Mouse (Mus musculus): ENCODE results near the gene Dgki.

The Dgki gene

DNA sequence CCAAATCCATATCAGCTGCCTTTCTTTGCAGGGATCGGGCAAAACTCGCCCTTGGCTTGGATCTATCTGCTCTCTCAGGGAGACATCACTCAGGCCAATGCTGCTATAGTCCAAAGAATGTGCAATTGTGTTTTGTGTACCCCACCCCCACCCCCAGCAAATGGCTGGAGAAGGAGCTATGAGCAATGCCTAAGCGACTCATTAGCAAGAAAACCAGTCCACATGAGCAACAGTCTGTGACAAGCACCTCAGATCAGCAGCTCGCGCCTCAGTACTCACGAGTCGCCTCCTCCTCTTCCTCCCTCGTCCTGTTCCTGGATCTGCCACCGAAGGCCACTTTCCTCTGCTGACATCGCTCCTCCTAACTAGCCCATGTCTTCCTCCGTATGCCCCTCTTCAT lies 55.9 kb downstream of the Dgki start:
- intact Hi-C loops (cut with DNase I): no loop called here

DNA sequence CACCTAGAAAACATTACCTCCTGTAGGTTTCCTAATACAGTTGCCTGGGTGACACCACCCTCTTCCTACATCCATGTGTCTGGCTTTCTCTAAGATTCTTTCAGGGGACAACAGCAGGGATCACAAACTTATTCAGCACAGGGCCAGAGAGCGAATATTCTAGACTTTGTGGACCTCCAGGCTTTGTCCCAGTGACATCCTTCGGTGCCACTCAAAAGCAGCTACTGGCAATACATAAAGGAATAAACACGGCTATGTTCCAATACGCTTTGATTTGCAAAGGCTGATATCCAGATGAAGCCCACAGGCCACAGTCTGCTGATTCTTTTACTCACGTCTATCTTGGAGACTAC lies 57.2 kb downstream of the Dgki start:
- intact Hi-C loops (cut with DNase I): no loop called here

DNA sequence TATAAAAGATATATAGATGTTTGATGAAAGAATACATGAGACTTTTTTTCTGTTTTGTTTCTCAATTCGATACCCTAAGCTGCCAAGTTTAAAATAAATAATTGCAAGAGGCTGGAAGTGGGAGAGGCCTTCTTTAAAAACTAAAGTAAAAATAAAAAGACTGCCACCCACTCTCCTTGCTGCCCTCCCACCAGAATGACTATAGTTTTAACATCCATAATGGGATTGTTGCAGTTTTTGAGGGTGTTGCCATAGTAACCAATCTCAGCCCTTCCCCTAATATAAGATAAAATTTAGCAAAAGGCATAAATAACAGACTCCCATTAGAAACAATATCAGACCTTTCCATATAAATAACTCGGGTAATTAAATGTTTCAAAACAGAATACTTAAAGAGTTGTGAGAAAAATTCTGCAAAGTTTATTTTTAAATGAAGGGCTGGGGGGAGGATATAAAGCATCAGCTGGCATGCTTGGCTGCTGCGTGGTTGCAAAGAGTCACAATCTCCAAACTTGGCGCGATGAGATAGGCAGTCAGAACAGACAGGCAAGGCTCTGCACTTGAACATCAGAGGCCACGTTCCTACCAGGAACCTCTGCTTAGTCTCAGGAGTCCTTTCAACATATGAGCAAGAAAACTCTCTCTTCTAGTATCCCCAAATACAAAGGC lies 57.8 kb downstream of the Dgki start:
- intact Hi-C loops (cut with DNase I): no loop called here

DNA sequence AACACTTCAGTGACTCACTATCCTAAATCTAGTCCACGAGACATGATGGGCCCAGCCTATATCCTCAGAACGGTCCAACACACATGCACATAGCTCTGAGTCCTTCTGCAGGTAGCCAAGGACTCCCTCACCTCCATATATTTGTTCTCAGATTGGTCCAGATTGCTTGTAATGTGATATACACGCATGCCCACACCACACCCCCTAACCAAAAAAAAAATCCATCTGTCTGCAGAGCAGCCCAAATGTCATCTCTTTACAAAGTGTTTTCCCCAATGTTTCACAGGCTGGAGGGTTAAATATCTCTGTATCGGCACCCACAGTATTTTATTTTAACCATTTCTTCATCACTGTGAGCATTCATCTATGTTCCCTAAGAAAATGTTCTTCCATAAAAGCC lies 58.5 kb downstream of the Dgki start:
- intact Hi-C loops (cut with DNase I): no loop called here

DNA sequence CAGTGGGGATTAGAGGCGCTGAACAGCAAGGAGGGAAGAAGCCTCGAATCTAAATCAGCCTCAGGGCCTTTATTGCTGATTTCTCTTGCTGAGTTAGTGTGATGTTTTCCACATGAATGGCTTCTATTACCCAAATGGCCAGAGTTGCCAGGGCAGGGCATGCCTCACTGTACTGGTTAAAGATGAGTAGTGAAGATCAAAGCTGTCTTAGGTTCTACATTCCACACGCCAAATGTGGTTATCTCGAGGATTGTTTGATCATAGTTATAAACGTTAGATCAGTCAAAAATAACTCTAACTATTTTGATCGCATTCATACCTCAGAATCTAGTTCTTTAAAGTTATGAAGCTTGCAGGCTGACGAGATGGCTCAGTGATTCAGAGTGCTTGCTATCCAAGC lies 59.8 kb downstream of the Dgki start:
- intact Hi-C loops (cut with DNase I): no loop called here

DNA sequence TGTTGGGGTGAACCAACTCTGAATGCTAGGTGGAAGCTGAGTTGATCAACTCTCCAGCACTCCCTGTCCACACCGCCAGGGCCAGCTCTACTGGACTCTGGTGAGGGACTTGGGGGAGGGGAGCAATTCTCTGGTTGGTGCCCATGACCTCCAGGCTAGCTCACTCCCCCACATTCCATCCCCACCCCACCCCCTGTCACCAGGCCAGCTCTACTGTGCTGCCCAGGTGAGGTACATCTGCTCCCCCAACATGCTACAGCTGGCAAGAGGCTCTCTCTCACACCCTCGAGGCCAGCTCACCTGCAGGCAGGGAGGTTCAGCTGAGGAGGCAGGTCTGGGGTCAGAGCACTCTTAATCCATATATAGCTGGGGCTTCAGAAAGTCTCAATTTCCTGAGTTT lies 63.1 kb downstream of the Dgki start:
- intact Hi-C loops (cut with DNase I): no loop called here

DNA sequence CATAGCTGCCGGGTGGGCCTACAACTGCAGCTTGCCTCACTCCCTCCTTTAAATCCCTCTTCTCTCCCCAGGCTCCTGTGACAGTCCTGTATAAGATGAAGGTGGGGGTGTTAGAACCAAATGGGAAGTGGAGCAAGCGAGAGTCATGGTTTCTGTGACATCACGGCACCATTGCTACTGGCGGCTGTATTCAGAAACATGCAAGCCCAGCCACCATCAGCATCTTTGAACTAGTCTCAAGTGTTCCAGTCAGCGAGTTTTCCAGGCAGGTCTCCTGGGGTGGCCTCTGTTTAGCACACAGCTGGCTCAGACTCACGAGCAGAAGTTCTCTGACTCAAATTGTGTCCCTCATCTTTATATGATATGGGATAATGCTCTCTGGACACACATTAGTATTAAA lies 68.8 kb downstream of the Dgki start:
- intact Hi-C loops (cut with DNase I): no loop called here

DNA sequence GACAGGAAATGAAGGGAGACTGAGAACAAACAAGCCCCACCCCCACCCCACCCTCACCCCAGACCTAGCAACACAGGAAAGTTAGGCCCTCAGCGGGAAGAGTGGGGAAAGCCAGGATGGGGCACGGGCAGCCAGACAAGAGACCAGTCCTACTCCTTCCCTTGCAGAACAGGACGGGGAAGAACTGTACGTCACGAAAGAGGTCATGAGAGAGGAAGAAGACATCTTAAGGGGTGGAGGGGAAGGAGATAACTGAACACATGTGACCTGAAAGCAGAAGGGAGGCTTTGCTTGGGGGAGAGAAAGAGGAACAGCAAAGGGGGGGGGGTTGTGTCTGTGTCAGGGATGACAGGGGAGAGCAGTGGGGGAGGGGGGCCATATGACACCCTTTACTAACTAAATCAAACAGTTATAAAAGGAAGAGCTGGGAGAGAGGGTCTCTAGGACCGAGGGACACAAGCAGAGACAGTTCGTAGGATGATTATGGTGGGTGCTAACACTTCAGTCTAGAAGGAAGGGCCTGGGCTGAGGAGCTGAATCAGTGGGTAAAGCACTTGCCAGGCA lies 77.0 kb downstream of the Dgki start:
- intact Hi-C loops (cut with DNase I): no loop called here

DNA sequence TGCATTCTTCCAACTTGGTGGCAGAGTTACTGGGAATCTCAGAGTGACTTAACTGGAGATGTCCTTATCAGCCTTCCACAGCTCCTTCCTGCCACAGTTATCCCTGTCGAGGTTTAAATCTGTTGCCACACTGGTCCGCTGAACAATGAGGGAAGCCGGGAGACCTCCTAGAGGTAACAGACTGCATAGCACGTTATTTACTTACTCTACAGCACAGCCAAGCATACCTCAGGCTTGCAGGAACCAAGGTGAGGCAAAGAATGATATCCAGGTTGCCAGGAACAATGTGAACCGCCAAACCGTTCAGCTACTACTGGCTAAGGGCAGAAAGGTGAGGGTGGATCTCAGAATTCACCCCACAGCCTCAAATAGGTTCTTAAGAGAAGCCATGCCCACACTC lies 78.0 kb downstream of the Dgki start:
- intact Hi-C loops (cut with DNase I): no loop called here

DNA sequence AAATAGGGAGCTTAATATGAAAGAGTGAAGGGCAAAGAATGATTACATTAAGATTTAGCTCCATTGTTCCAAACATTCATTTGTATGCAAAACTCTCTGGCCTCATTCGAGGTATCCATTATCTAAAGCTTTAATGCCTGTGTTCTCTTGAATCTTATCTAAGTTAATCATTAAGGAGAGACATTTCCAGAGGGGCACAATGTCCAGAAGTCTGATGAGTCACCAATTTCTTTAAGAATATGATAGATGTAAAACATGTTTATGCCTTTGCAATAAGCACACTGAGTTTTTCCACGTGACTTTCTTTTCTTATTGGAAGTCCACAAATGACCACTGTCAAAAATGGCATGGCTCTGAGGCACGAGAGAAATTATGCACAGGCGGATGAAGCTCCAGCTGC lies 80.9 kb downstream of the Dgki start:
- intact Hi-C loops (cut with DNase I): no loop called here

DNA sequence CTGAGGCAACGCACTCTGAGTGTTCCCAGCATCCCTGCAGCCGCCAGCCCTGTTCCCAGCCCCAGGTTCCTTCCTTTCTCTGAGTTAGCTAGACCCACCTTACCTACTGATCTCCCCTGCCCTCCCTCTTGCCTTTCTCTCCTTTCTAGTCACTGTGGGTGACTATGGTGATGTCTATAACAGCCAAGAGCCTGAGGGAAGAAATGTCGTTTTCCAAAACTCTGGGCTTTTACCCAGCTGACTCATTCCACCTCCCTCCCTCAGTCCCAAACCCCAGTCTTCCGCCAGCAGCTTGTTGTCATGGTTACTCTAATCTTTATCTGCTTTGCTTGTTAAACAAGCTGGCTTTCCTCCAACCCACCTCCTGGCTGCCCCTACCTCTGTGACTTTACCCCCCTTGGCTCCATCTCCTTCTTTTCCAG lies 83.6 kb downstream of the Dgki start:
- intact Hi-C loops (cut with DNase I): no loop called here

DNA sequence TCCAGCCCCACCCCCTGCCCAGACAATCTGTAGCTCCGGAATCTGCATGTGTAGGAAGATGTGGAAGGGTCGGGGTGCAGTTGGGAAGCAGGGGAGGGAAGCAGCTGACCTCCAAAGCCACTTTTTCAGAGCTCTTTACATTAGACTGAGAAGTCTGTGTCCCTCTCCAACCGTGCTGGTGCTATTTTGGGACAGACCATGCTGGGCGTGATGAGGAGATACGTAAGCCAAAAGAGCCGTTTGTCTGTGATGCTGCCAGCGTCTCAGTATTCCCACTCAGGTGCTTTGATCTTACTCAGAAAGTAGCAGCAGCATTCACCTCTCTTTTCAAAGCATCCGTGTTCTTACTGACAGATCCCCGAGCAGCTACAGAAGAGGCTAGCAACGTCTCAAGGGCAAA lies 84.3 kb downstream of the Dgki start:
- intact Hi-C loops (cut with DNase I): no loop called here

DNA sequence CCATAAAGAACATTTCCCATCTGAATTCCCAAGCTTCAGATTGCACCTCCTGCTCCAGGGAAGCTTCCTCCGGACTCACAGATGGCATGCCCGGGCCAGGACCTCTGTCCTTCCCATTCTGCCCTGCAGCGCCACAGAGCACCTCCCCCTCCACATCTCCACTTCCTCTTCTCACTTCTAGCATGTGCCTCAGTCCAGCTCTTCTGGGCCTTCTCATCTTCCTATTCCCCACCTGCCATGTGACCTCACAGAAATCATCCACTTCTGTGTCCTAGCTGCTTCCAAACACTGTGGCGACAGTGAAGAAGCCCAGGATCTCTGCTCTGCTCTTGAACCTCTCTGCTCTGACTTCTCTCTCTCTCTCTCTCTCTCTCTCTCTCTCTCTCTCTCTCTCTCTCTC lies 87.1 kb downstream of the Dgki start:
- intact Hi-C loops (cut with DNase I): no loop called here

DNA sequence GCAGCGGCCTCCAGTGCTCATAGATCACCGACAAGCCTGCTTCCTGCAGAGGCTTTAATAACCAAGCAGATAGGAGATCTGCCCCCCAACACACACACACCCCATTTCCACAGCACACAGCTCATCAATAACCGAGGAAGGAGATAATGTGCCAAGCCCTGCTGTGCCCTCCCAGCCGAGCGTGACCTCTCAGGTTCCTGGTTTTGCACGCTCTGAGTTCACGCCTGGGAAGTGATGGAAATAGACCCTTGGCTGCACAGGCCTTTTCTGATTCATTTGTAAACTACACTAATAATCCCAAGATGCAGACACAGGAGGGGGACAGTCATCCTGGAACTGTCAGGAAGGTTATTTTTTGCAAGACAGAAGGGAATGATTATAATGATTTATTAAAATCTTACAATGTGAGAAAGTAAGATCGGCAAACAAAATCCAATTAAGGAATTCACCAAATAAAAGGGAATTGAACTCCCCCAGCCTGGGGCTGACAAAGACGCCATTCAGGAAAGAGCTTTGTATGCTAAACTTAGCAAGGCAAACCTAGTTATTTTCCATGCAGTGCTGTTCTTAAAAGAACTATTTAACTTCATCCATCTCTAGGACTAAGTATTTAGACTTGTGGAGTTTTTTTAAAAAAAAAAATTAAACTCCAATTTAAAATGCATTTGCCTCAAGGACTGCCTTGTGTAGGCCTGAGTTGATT lies 88.3 kb downstream of the Dgki start:
- intact Hi-C loops (cut with DNase I): no loop called here

DNA sequence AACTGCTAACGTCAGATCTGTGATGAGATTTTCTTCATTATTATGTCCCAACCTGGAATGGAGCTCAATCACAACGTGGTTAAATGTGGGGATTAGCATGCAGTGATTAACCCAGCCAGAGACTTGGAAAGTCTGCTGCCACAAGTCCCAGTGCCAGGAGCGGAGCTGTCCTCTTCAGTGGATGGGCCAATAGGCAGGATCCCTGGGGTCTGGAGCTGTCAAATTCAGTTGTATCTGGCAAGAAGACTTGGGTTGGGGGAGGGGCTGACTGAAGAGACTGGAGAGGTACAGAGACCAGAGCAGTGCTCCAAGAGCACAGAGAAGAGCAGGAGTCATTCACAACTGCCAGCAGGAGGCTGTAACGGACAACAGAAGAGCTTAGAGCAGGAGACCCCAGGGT lies 97.1 kb downstream of the Dgki start:
- intact Hi-C loops (cut with DNase I): no loop called here

DNA sequence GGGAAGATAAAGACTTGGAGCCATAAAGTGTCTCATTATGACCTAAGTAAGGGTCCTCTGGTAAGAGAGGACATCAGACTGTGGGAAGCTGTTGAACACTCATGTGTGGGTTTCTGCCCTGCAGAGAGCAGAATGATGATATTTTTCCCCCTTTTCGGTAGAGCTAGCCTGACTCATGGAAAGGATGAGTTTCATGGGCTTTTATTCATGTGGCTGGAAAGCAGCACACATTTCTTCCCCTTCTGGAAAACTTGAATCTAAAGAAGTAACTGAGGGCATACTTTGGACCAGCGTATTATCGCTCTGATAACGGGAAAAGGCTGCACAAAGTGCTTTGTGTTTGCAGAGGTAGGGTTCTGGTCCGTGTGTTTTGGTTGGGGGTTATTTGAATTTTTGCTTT lies 99.1 kb downstream of the Dgki start:
- intact Hi-C loops (cut with DNase I): no loop called here

DNA sequence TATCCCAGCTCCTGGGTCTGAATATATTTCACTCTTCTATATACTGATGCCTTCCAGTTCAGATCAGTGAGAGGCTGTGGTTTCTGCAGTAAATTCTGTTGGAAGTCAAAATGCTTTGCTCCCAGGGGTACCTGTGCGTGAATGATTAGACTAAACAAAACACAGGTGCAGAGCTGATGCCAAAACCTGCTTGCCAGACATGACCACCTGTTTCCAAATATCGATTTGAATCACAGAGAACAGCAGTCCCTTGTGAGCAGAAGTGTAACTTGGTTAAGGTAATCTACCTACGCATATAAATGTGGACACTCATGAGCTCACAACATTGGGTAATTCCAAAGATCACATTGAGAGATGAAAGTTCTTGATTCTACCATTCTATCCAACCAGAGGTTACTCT lies 100.5 kb downstream of the Dgki start:
- intact Hi-C loops (cut with DNase I): no loop called here

DNA sequence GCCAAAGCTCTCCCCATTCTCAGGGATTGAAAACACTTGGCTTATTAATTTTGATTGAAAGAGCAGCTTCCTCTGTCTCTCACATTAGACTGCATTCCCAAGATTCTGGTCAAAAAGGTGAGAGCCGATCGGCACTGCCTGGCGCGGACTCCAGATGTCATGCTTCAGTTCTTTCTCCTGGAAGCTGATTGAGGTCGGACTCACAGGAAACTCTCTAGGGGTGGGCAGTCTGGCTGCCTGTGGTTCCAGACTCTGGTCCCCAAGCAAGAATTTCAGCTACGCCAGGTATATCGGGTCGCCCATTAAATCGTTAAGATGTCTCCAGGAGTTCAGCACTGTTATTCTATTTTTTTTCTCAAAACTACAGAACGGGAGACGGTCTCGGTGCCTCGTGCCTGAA lies 102.2 kb downstream of the Dgki start:
- intact Hi-C loops (cut with DNase I): no loop called here

DNA sequence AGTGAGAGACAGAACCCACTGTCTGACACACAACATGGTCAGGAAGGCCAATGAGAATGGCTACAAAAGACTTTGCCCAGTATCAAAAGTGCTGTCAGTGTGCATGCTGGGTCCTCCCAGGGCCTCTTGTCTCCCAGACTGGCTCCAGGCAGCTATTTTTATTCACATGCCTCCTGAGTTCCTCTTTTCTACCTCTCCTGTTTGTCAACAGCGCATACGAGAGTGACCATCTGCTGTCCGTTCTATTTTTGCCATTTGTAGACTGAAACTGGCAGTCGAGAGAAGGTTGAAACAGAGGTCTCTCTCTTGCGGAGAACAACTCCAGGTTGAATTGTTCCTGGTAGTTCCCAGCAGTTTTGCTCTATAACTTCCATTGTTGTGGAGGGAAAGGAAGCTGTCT lies 103.1 kb downstream of the Dgki start:
- intact Hi-C loops (cut with DNase I): no loop called here

DNA sequence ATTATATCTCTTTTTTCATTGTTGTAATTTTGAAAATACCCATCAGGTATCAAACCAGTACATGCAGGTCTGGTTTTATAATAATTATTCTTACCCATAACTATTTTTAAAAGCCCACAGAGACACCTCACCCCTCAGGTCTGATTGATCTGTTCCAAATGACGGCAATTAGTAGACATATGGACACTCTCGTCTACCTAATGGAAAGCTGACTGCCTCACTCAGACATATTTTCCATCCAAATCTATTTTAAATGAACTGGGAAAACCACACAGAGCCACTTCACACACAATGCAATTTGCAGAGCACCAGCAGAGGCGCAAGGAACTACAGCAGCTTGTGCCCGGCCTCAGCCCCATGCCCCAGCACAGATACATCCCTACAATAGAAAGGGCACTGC lies 104.2 kb downstream of the Dgki start:
- intact Hi-C loops (cut with DNase I): no loop called here

DNA sequence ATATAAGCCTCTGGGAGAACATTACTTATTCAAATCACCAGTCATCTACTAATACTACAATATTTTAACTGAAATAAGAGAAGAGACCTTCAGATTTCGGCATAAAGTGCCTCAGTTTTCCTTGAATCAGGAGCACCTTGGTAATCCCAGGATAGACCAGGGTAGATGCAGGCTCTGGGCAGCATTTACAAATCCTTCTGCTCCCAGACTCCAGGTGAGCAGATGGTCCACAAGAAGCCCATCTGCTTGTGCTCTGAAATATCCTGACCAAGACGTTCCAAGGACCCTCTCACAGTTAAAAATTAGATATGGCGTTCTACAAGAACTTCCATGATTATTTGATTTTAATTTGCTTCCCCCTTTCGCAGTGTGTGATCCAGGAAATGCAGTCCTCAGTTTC lies 118.0 kb downstream of the Dgki start:
- intact Hi-C loops (cut with DNase I): no loop called here

DNA sequence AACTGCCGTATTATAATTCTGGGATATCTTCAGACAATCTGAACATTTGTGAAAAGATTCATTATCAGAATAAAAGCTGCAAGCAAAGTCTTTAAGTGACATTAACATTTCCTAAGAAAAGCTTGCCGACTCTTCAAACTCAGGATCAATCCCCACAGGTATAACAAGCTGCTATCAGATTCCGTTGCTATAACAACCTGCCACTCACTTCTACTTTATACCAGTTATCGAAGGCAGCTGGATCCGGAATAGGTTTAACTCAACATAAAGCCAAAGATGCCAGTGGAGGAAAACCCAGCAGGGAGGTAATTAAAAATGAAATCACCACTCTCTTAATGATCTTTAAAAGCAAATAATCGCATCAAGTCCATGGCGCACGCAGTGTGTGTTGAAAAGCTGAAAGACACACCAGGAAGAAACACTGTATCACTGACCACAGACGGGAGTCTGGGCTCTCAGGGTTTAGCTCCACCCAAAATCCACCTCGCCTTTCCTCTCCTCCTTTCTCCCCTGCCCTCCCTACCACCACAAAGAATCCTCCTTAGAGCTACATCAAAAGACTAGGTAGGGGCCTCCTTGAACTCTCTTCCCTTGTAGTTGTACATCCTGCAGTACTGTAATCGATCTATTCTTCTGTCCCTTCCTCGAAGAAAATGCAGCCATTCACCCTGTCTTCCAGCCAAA lies 128.7 kb downstream of the Dgki start:
- intact Hi-C loops (cut with DNase I): no loop called here

DNA sequence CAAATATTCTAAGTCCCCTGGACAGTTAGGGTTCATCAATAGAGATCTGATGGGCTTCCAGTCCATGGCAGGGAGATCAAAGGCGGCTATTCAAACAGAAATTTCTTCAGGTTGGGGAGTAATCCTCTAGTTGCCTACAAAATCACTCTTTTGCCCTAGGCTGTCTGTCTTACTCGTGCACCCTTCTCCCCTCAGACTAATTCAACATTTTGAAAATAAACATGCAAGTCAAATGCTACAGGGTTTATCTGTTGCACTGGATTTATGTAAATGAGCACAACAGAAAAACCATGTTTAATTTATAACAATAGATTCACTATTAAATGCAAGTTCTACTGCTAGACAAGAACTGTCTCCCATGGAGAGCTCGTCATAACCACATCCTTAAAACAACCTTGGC lies 141.1 kb downstream of the Dgki start:
- intact Hi-C loops (cut with DNase I): no loop called here
